Mouse (Mus musculus): ENCODE measurements at regions not wholly inside any gene's neighbourhood (a gene's known extent, or its start where the extent isn't known, plus 50 kb on each side); places are given as distances from the start of the nearest gene placed in this dataset.

DNA sequence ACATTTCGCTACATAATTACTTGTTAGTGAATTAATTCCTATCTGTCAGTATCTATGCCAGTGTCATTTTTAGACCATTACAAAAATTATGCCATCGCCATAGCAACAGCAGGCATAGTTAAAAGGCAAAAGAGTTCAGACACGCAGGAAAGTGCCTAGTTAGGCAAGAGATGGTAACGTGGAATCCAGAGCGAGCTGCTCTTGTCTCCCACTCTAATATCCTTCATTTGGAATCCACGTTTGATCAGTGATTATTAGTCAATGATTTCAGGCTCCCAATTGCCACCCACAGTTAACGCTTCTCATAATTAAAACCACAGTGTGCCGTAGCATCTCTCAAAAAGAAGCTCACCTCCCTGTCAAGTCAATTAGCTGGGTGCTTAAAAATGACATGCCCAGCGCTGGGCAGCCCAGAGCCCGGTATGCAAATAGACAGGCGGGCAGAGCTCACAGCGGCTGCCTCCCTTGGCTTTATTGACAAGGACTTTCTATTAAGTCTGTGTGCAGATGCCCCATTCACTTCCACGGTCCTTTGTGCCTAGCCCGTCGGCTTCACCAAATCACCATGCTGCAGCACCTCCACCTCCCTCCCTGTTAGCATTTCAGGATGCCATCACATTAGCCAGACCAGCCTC lies 325.4 kb upstream of the Irx2 start:
- no peak for TF ChIP-seq CTCF (IDR thresholded peaks at IDR 0.05; ENCODE audit: low read depth)
- TF ChIP-seq EP300 (optimal IDR thresholded peaks at IDR 0.05) = no peak

Data from stomach, postnatal 0 days (tissue).